Mouse (Mus musculus): ENCODE measurements around the gene Impdh1. TPM values are rescaled to one million over a fixed set of nuclear protein-coding genes. Genes with fewer than 3 reads are reported as not detected.
A peak's percentile ranks its signal among the peaks of the same experiment; 100 is the strongest.

Gene Impdh1
- polyA plus RNA-seq, 1 experiment from 2014 or later, result 84.1 TPM

- WGBS, result 72% methylated on average over 3 of the region's 3 CpGs
Measured at GRCm38 (mm10) chr6:29200496-29200895, 15.7 kb downstream of the Impdh1 start.

GRCm38 (mm10) chr6:29199223-29199855, 16.8 kb downstream of the Impdh1 start:
- peaks cover 22% of the 10 kb centered on the region for H3K4me1 ChIP-seq
- peak overlapping the region; percentile 35 for H3K4me3 ChIP-seq (replicated peaks)
- H3K36me3 ChIP-seq, result peaks cover 31% of the 10 kb centered on the region
- H3K4me2 ChIP-seq, result peak overlapping the region; percentile 64
- ATAC-seq (ENCODE audit: low FRiP score), result peak; percentile 9; the same call in 1 of the 2 replicates
- no peaks in the 10 kb centered on the region for H3K9me3 ChIP-seq (replicated peaks)
- peak overlapping the region; percentile 54; the same call in 1 of the 2 replicates for H3K27ac ChIP-seq (replicated peaks)
- WGBS, result 38% methylated on average over 8 of the region's 8 CpGs
- H3K27me3 ChIP-seq (replicated peaks), result 0 out of 2 replicates have a peak, but pooled peaks cover 7% of the 10 kb centered on the region
- peak overlapping the region; percentile 37; the same call in 1 of the 2 replicates for H3K9ac ChIP-seq (replicated peaks)

More at GRCm38 (mm10) chr6:29200496-29200895, 15.7 kb downstream of the Impdh1 start:
- H3K27me3 ChIP-seq (replicated peaks), result 0 out of 2 replicates have a peak, but pooled peaks cover 7% of the 10 kb centered on the region
- no peak overlapping the region for H3K9ac ChIP-seq (replicated peaks)
- H3K36me3 ChIP-seq, result peaks cover 36% of the 10 kb centered on the region
- no peak overlapping the region for H3K4me3 ChIP-seq (replicated peaks)
- no peak overlapping the region for H3K27ac ChIP-seq (replicated peaks)
- H3K9me3 ChIP-seq (replicated peaks), result no peaks in the 10 kb centered on the region
- ATAC-seq (ENCODE audit: low FRiP score), result no peak
- no peak overlapping the region for H3K4me2 ChIP-seq
- H3K4me1 ChIP-seq, result peaks cover 22% of the 10 kb centered on the region

GRCm38 (mm10) chr6:29198309-29199222, 17.6 kb downstream of the Impdh1 start:
- Histone ChIP-seq H3K36me3 (peaks cover 24% of the 10 kb centered on the region), H3K27me3 (replicated peaks) (0 out of 2 replicates have a peak, but pooled peaks cover 7% of the 10 kb centered on the region), H3K9ac (replicated peaks) (peak overlapping the region; percentile 37; the same call in 1 of the 2 replicates), H3K4me1 (peaks cover 22% of the 10 kb centered on the region), H3K27ac (replicated peaks) (peak overlapping the region; percentile 74), H3K4me2 (peak overlapping the region; percentile 64), H3K9me3 (replicated peaks) (no peaks in the 10 kb centered on the region), H3K4me3 (replicated peaks) (peak overlapping the region; percentile 35)
- 8% methylated on average over 25 of the region's 25 CpGs for WGBS
- peak; percentile 90 for ATAC-seq (ENCODE audit: low FRiP score)

GRCm38 (mm10) chr6:29195846-29196698, 20.1 kb downstream of the Impdh1 start:
- H3K36me3 ChIP-seq, result peaks cover 2% of the 10 kb centered on the region; the same call in 1 of the 2 replicates
- ATAC-seq (ENCODE audit: low FRiP score), result no peak

GRCm38 (mm10) chr6:29195146-29195545, 21.0 kb downstream of the Impdh1 start:
- H3K36me3 ChIP-seq, result no peaks in the 10 kb centered on the region
- no peak overlapping the region for H3K9ac ChIP-seq (replicated peaks)
- no peak for ATAC-seq (ENCODE audit: low FRiP score)
- WGBS, result 81% methylated on average over 5 of the region's 5 CpGs
- no peak overlapping the region for H3K4me3 ChIP-seq (replicated peaks)
- H3K4me1 ChIP-seq, result peaks cover 22% of the 10 kb centered on the region
- H3K27ac ChIP-seq (replicated peaks), result no peak overlapping the region
- H3K27me3 ChIP-seq (replicated peaks), result 0 out of 2 replicates have a peak, but pooled peaks cover 7% of the 10 kb centered on the region
- H3K4me2 ChIP-seq, result no peak overlapping the region
- no peaks in the 10 kb centered on the region for H3K9me3 ChIP-seq (replicated peaks)

More at GRCm38 (mm10) chr6:29195846-29196698, 20.1 kb downstream of the Impdh1 start:
- no peak overlapping the region for H3K9ac ChIP-seq (replicated peaks)
- peaks cover 22% of the 10 kb centered on the region for H3K4me1 ChIP-seq
- WGBS, result 69% methylated on average over 5 of the region's 5 CpGs
- H3K27ac ChIP-seq (replicated peaks), result no peak overlapping the region
- no peak overlapping the region for H3K4me2 ChIP-seq
- H3K27me3 ChIP-seq (replicated peaks), result 0 out of 2 replicates have a peak, but pooled peaks cover 7% of the 10 kb centered on the region
- H3K9me3 ChIP-seq (replicated peaks), result no peaks in the 10 kb centered on the region
- no peak overlapping the region for H3K4me3 ChIP-seq (replicated peaks)

- Histone ChIP-seq H3K9me3 (replicated peaks) (no peaks in the 10 kb centered on the region), H3K4me3 (replicated peaks) (no peak overlapping the region), H3K4me1 (peaks cover 19% of the 10 kb centered on the region), H3K4me2 (no peak overlapping the region), H3K27ac (replicated peaks) (no peak overlapping the region), H3K27me3 (replicated peaks) (0 out of 2 replicates have a peak, but pooled peaks cover 4% of the 10 kb centered on the region), H3K9ac (replicated peaks) (no peak overlapping the region), H3K36me3 (no peaks in the 10 kb centered on the region)
- no peak for ATAC-seq (ENCODE audit: low FRiP score)
- WGBS, result 72% methylated on average over 15 of the region's 15 CpGs
Measured at GRCm38 (mm10) chr6:29193961-29194750, 22.0 kb downstream of the Impdh1 start.

- no peaks in the 10 kb centered on the region for H3K27me3 ChIP-seq (replicated peaks)
- no peak overlapping the region for H3K4me2 ChIP-seq
- no peaks in the 10 kb centered on the region for H3K4me1 ChIP-seq
- no peaks in the 10 kb centered on the region for H3K9me3 ChIP-seq (replicated peaks)
- H3K27ac ChIP-seq (replicated peaks), result no peak overlapping the region
- H3K9ac ChIP-seq (replicated peaks), result no peak overlapping the region
- 62% methylated on average over 1 of the region's 1 CpGs for WGBS
- no peak overlapping the region for H3K4me3 ChIP-seq (replicated peaks)
- no peak for ATAC-seq (ENCODE audit: low FRiP score)
- H3K36me3 ChIP-seq, result no peaks in the 10 kb centered on the region
Measured at GRCm38 (mm10) chr6:29187936-29188335, 28.2 kb downstream of the Impdh1 start.

- peaks cover 17% of the 10 kb centered on the region for H3K27me3 ChIP-seq (replicated peaks)
- H3K27ac ChIP-seq (replicated peaks), result peak overlapping the region; percentile 93
- WGBS, result 55% methylated on average over 8 of the region's 8 CpGs
- H3K9me3 ChIP-seq (replicated peaks), result no peaks in the 10 kb centered on the region
- H3K4me1 ChIP-seq, result peaks cover 16% of the 10 kb centered on the region
- ATAC-seq (ENCODE audit: low FRiP score), result no peak
- peak overlapping the region; percentile 59 for H3K4me3 ChIP-seq (replicated peaks)
- peaks cover 7% of the 10 kb centered on the region; the same call in 1 of the 2 replicates for H3K36me3 ChIP-seq
- peak overlapping the region; percentile 73 for H3K4me2 ChIP-seq
- H3K9ac ChIP-seq (replicated peaks), result peak overlapping the region; percentile 73; the same call in 1 of the 2 replicates
Measured at GRCm38 (mm10) chr6:29179843-29180242, 36.3 kb downstream of the Impdh1 start.

- peak within 1 kb of the TSS; percentile 73 for H3K4me2 ChIP-seq
- peak within 1 kb of the TSS; percentile 93 for H3K27ac ChIP-seq (replicated peaks)
- H3K36me3 ChIP-seq, result peaks cover 10% of the 10 kb centered on the region
- H3K9me3 ChIP-seq (replicated peaks), result no peaks in the 10 kb centered on the region
- WGBS, result under 1% methylated on average over 76 of the region's 79 CpGs
- H3K4me3 ChIP-seq (replicated peaks), result peak within 1 kb of the TSS; percentile 59
- peaks cover 23% of the 10 kb centered on the region for H3K27me3 ChIP-seq (replicated peaks)
- ATAC-seq (ENCODE audit: low FRiP score), result peak; percentile 86
- peak within 1 kb of the TSS; percentile 73 for H3K9ac ChIP-seq (replicated peaks)
- peaks cover 16% of the 10 kb centered on the region for H3K4me1 ChIP-seq
Measured at GRCm38 (mm10) chr6:29178888-29179658, 37.1 kb downstream of the Impdh1 start, which contains the start of gene Prrt4. Prrt4 (minus strand) TSS chr6:29179584.

Measured in neural tube, embryonic 15.5 days (tissue).